Mouse (Mus musculus) midbrain, embryonic 15.5 days (tissue): Measurements from ENCODE around the gene Vmn1r83. TPM values are rescaled to one million over a fixed set of nuclear protein-coding genes. Genes with fewer than 3 reads are reported as not detected.

Experiments
- ATAC-seq: fragments of 200-750 bp; cut with Nextera tagmentation; replicated peaks from 2 replicates; pipeline ENCODE4 v1.8.0; 2017; ENCODE audit warnings: moderate TSS enrichment
- H3K27ac ChIP-seq: fragments of 300-500 bp; sonication (generic); 2 replicates; pipeline ENCODE4 v1.5.1; 2015; ENCODE audit warnings: mild to moderate bottlenecking, inconsistent platforms
- H3K27me3 ChIP-seq: fragments of 300-500 bp; sonication (generic); replicated peaks from 2 replicates; pipeline ENCODE4 v1.6.1; 2015; ENCODE audit warnings: inconsistent platforms
- H3K36me3 ChIP-seq: fragments of 300-500 bp; sonication (generic); replicated peaks from 2 replicates; pipeline ENCODE4 v1.6.1; 2015; ENCODE audit warnings: inconsistent platforms
- H3K4me1 ChIP-seq: fragments of 300-500 bp; sonication (generic); 2 replicates; pipeline ENCODE4 v1.6.1; 2015; ENCODE audit warnings: inconsistent platforms
- H3K4me2 ChIP-seq: fragments of 300-500 bp; sonication (generic); 2 replicates; pipeline ENCODE4 v1.6.1; 2015; ENCODE audit warnings: inconsistent platforms, mild to moderate bottlenecking, moderate library complexity
- H3K4me3 ChIP-seq: fragments of 300-500 bp; sonication (generic); 2 replicates; pipeline ENCODE4 v1.5.1; 2015; ENCODE audit warnings: mild to moderate bottlenecking, inconsistent platforms
- H3K9ac ChIP-seq: fragments of 300-500 bp; sonication (generic); 2 replicates; pipeline ENCODE4 v1.6.1; 2015; ENCODE audit warnings: mild to moderate bottlenecking, inconsistent platforms
- H3K9me3 ChIP-seq: fragments of 300-500 bp; sonication (generic); 2 replicates; pipeline ENCODE4 v1.6.1; 2016; ENCODE audit warnings: inconsistent platforms
- WGBS: fragments of 180-500 bp; shearing (Covaris S2); methylation state at CpG from one replicate; pipeline ENCODE4 v1.1.7; 2015; ENCODE audit warnings: mixed read lengths; 5-methylcytosine and 5-hydroxymethylcytosine counted together
- microRNA-seq: library from miRNA; unstranded; fragments of <30 nt; microRNA quantifications from one replicate; pipeline ENCODE4, GENCODE M21; 2016
- polyA plus RNA-seq: library from polyadenylated mRNA; unstranded; fragments of >200 nt; fragmentation: Nextera tagmentation; extraction: Ambion mirVana; gene quantifications from 2 replicates; pipeline ENCODE4 v1.2.1, GENCODE M21; 2015

Gene Vmn1r83
- polyA plus RNA-seq: not detected in 2 replicates

DNA sequence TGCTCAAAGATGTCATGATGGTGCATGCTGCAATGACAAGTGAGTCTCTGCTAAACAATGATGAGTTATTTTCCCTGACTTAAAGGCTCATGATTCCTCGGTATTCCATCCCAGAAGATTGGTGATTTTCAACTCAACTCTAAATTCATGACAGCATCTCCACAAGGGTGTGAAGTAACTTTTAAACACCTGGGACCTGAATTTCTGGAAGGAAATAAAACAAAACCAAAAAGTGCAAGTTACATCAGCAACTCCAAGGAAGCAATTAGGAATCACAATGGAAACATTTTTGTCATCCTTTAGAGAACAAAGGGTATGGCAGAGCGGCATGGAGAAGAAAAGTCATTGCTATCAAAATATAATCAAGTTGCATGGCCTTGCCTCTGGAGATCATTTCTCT lies at the start of gene Vmn1r83:
Gene Vmn1r83, minus strand, starts transcription at position 101 of the 400 bp plus-strand sequence.
- Histone ChIP-seq H3K9ac (no peak within 1 kb of the TSS), H3K4me3 (no peak within 1 kb of the TSS), H3K36me3 (no peaks in the 10 kb centered on the region), H3K4me1 (no peaks in the 10 kb centered on the region), H3K4me2 (no peak within 1 kb of the TSS), H3K27me3 (no peaks in the 10 kb centered on the region), H3K27ac (no peak within 1 kb of the TSS), H3K9me3 (peaks cover 25% of the 10 kb centered on the region)
- WGBS: 81% methylated on average over 2 of the region's 2 CpGs
- no peak for ATAC-seq

DNA sequence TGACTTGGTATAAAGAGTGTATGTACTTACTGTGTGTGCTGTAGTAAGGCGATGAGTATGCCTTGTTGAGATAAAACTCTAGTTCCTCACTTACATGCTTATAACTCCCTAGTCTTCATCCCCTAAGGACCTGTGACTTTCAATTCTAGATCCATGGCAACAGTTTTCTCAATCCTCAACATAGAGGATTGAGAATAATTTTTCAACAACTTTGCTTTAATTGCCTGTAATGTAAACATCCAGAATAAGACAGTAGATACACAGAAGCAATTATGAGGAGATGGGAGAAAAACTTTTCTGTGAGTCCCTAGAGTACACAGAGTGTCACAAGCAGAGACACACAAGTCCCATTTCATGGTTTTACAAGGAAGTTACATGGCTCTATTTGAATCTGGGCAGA lies 39.9 kb upstream of the Vmn1r83 start, which contains the start of gene Vmn1r84:
Gene Vmn1r84, minus strand, starts transcription at position 101 of the 400 bp plus-strand sequence.
- H3K36me3 ChIP-seq: no peaks in the 10 kb centered on the region
- peaks cover 4% of the 10 kb centered on the region; the same call in 1 of the 2 replicates for H3K9me3 ChIP-seq
- no peaks in the 10 kb centered on the region for H3K4me1 ChIP-seq
- H3K27me3 ChIP-seq: no peaks in the 10 kb centered on the region
- no peak within 1 kb of the TSS for H3K9ac ChIP-seq
- H3K4me2 ChIP-seq: no peak within 1 kb of the TSS
- no peak within 1 kb of the TSS for H3K4me3 ChIP-seq
- H3K27ac ChIP-seq: no peak within 1 kb of the TSS
- WGBS: 50% methylated on average over 1 of the region's 1 CpGs
- ATAC-seq: no peak

GRCm38 (mm10) chr7:12300130-12300529 lies 29.2 kb downstream of the Vmn1r83 start, which contains the start of gene Vmn1r82:
TSS of gene Vmn1r82 (plus strand) at chr7:12300430.
- Histone ChIP-seq H3K9ac (no peak within 1 kb of the TSS), H3K27ac (no peak within 1 kb of the TSS), H3K36me3 (no peaks in the 10 kb centered on the region), H3K4me3 (no peak within 1 kb of the TSS), H3K9me3 (peaks cover 18% of the 10 kb centered on the region; the same call in 1 of the 2 replicates), H3K4me1 (no peaks in the 10 kb centered on the region), H3K4me2 (no peak within 1 kb of the TSS), H3K27me3 (no peaks in the 10 kb centered on the region)
- ATAC-seq: no peak
- WGBS: 63% methylated on average over 2 of the region's 2 CpGs

Small RNA genes lying within 50 kb of the gene (microRNA-seq; reads per million reads assigned to microRNA genes)
- gene Gm23521: not detected

Other genes with a start within 250 kb of the Vmn1r83 start
- gene Vmn1r78, start 179.2 kb downstream of the Vmn1r83 start, polyA plus RNA-seq: not detected in 2 replicates
- not detected in 2 replicates for gene Vmn1r79, start 158.2 kb downstream of the Vmn1r83 start, polyA plus RNA-seq
- gene Vmn1r80, start 140.2 kb downstream of the Vmn1r83 start, polyA plus RNA-seq: not detected in 2 replicates
- not detected in 2 replicates for gene Vmn1r81, start 61.2 kb downstream of the Vmn1r83 start, polyA plus RNA-seq
- gene Vmn1r82, start 29.1 kb downstream of the Vmn1r83 start, polyA plus RNA-seq: not detected in 2 replicates
- gene Vmn1r84, start 39.8 kb upstream of the Vmn1r83 start, polyA plus RNA-seq: not detected in 2 replicates
- gene Zfp551, start 93.3 kb upstream of the Vmn1r83 start, polyA plus RNA-seq: 11.8 and 12.3 TPM in 2 replicates
- 45.6 and 48.4 TPM in 2 replicates for gene Zfp606, start 148.8 kb upstream of the Vmn1r83 start, polyA plus RNA-seq
- gene 2900092C05Rik, start 183.0 kb upstream of the Vmn1r83 start, polyA plus RNA-seq: not detected in 2 replicates